Mouse (Mus musculus): ENCODE results near the gene Gm6020. TPM values are rescaled to one million over a fixed set of nuclear protein-coding genes. Genes with fewer than 3 reads are reported as not detected.
"Not testable (repeated sequence)": the region's sequence is repeated elsewhere in the genome, so short reads cannot be mapped to it uniquely, and the experiment has no call there.

Gm6020 gene
- not detected in 2 replicates for total RNA-seq (2017)

GRCm38 (mm10) chr19:61183590-61183989 lies at the start of gene Gm6020:
TSS of gene Gm6020 (plus strand) at chr19:61183890.
- not testable (repeated sequence) for ATAC-seq (ENCODE audit: extremely low read depth, insufficient number of reproducible peaks, low FRiP score, poor library complexity, severe bottlenecking)

GRCm38 (mm10) chr19:61138655-61139054 lies 45.0 kb upstream of the Gm6020 start:
- no peak for ATAC-seq (ENCODE audit: extremely low read depth, insufficient number of reproducible peaks, low FRiP score, poor library complexity, severe bottlenecking)

GRCm38 (mm10) chr19:61140342-61141206 lies 43.1 kb upstream of the Gm6020 start, which contains the start of gene Zfp950:
TSS of gene Zfp950 (minus strand) at chr19:61140840.
- ATAC-seq (ENCODE audit: extremely low read depth, insufficient number of reproducible peaks, low FRiP score, poor library complexity, severe bottlenecking), result peak; percentile 100

- no peak for ATAC-seq (ENCODE audit: extremely low read depth, insufficient number of reproducible peaks, low FRiP score, poor library complexity, severe bottlenecking)
Measured at GRCm38 (mm10) chr19:61141299-61141698, 42.4 kb upstream of the Gm6020 start.

- peak; percentile 77 for ATAC-seq (ENCODE audit: extremely low read depth, insufficient number of reproducible peaks, low FRiP score, poor library complexity, severe bottlenecking)
Measured at GRCm38 (mm10) chr19:61151372-61151700, 32.4 kb upstream of the Gm6020 start.

GRCm38 (mm10) chr19:61151701-61152420 lies 31.8 kb upstream of the Gm6020 start:
- peak; percentile 61 for ATAC-seq (ENCODE audit: extremely low read depth, insufficient number of reproducible peaks, low FRiP score, poor library complexity, severe bottlenecking)

GRCm38 (mm10) chr19:61175756-61176324 lies 7.8 kb upstream of the Gm6020 start, which contains the start of gene Gm7102:
TSS of gene Gm7102 (minus strand) at chr19:61176309.
- ATAC-seq (ENCODE audit: extremely low read depth, insufficient number of reproducible peaks, low FRiP score, poor library complexity, severe bottlenecking), result no peak

GRCm38 (mm10) chr19:61199316-61199715 lies 15.6 kb downstream of the Gm6020 start:
- ATAC-seq (ENCODE audit: extremely low read depth, insufficient number of reproducible peaks, low FRiP score, poor library complexity, severe bottlenecking), result no peak

GRCm38 (mm10) chr19:61199836-61200235 lies 16.1 kb downstream of the Gm6020 start:
- ATAC-seq (ENCODE audit: extremely low read depth, insufficient number of reproducible peaks, low FRiP score, poor library complexity, severe bottlenecking), result no peak

- not testable (repeated sequence) for ATAC-seq (ENCODE audit: extremely low read depth, insufficient number of reproducible peaks, low FRiP score, poor library complexity, severe bottlenecking)
Measured at GRCm38 (mm10) chr19:61207506-61207905, 23.8 kb downstream of the Gm6020 start.

- ATAC-seq (ENCODE audit: extremely low read depth, insufficient number of reproducible peaks, low FRiP score, poor library complexity, severe bottlenecking), result no peak
Measured at GRCm38 (mm10) chr19:61223706-61224328, 40.1 kb downstream of the Gm6020 start.

- ATAC-seq (ENCODE audit: extremely low read depth, insufficient number of reproducible peaks, low FRiP score, poor library complexity, severe bottlenecking), result no peak
Measured at GRCm38 (mm10) chr19:61224678-61225525, 41.2 kb downstream of the Gm6020 start.

- ATAC-seq (ENCODE audit: extremely low read depth, insufficient number of reproducible peaks, low FRiP score, poor library complexity, severe bottlenecking), result peak; percentile 1
Measured at GRCm38 (mm10) chr19:61225526-61226400, 42.1 kb downstream of the Gm6020 start.

GRCm38 (mm10) chr19:61226401-61226927 lies 42.8 kb downstream of the Gm6020 start:
- peak; percentile 17 for ATAC-seq (ENCODE audit: extremely low read depth, insufficient number of reproducible peaks, low FRiP score, poor library complexity, severe bottlenecking)

GRCm38 (mm10) chr19:61226928-61227854 lies 43.5 kb downstream of the Gm6020 start:
- ATAC-seq (ENCODE audit: extremely low read depth, insufficient number of reproducible peaks, low FRiP score, poor library complexity, severe bottlenecking), result peak; percentile 62
